Comparison of ENCODE assay signal across 8 mouse cellular contexts in genomic region chr7:80860227-80860626, GRCm38 (mm10). TPM values are rescaled to one million over a fixed set of nuclear protein-coding genes. Genes with fewer than 3 reads are reported as not detected.
DNase-seq lines count a peak whose midpoint lies in the region; ATAC-seq lines count a peak whose summit lies in the region.

No protein-coding gene starts in this region.

- H3K27ac ChIP-seq in liver, embryonic 12.5 days = no peak overlapping the region

- no peaks in the 10 kb centered on the region for H3K9me3 ChIP-seq in liver, embryonic 12.5 days (replicated peaks)

- H3K4me1 ChIP-seq in liver, embryonic 12.5 days = peaks cover 41% of the 10 kb centered on the region

- peak overlapping the region; percentile 82 for H3K4me3 ChIP-seq in liver, embryonic 12.5 days

- H3K27me3 ChIP-seq in liver, embryonic 12.5 days (replicated peaks) = no peaks in the 10 kb centered on the region

- peak; percentile 46; the same call in 1 of the 2 replicates for ATAC-seq in liver, embryonic 12.5 days
- peak; percentile 40 for ATAC-seq in monocyte, adult 5-6 weeks (replicated peaks; ENCODE audit: insufficient number of reproducible peaks, low FRiP score, low TSS enrichment, poor library complexity, severe bottlenecking)

- peak overlapping the region; percentile 77 for H3K9ac ChIP-seq in liver, embryonic 12.5 days

- peak overlapping the region; percentile 93 for H3K4me2 ChIP-seq in liver, embryonic 12.5 days

- DNase-seq in right cerebral cortex, adult 2 months (ENCODE audit: low spot score in 2 of 2) = peak; percentile 41 to 56
- no peak for DNase-seq in right cerebral cortex, postnatal 25 days
- peak; percentile 57 to 58 for DNase-seq in cerebellum, adult 18-20 months
- DNase-seq in forelimb bud, embryonic 11.5 days (ENCODE audit: low read depth, low spot score) = peak; percentile 76
- DNase-seq in hindlimb bud, embryonic 11.5 days (ENCODE audit: extremely low spot score, low read depth, low spot score) = peak; percentile 47
- peak; percentile 73 for DNase-seq in testis, postnatal 10 days (ENCODE audit: low spot score)

- 1% methylated on average over 13 of the region's 13 CpGs for WGBS in liver, embryonic 12.5 days (ENCODE audit: insufficient replicate concordance)

- peaks cover 5% of the 10 kb centered on the region; the same call in 1 of the 2 replicates for H3K36me3 ChIP-seq in liver, embryonic 12.5 days

RNA-seq across cellular contexts. Expression of gene Zscan2, which starts 0.5 kb away (rescaled TPM):
- polyA plus RNA-seq in liver, embryonic 12.5 days (2016; fragmentation: Nextera tagmentation; extraction: Ambion mirVana) = 0.23 and 0.58 TPM in 2 replicates
- 6.9 to 12.1 TPM (median 9.2 TPM) in 3 replicates for total RNA-seq in monocyte, adult 5-6 weeks (2017)

RNA-seq across cellular contexts. Expression of gene Iqgap1, which starts 34.5 kb away (rescaled TPM):
- polyA plus RNA-seq in liver, embryonic 12.5 days (2016; fragmentation: Nextera tagmentation; extraction: Ambion mirVana) = 19.4 and 19.9 TPM in 2 replicates
- 598 to 656 TPM (median 610 TPM) in 3 replicates for total RNA-seq in monocyte, adult 5-6 weeks (2017)

RNA-seq across cellular contexts. Expression of gene Wdr73, which starts 40.8 kb away (rescaled TPM):
- polyA plus RNA-seq in liver, embryonic 12.5 days (2016; fragmentation: Nextera tagmentation; extraction: Ambion mirVana) = 29.1 and 30.3 TPM in 2 replicates
- 6.9 to 25.2 TPM (median 10.8 TPM) in 3 replicates for total RNA-seq in monocyte, adult 5-6 weeks (2017)

RNA-seq across cellular contexts. Expression of gene Nmb, which starts 44.6 kb away (rescaled TPM):
- 1.6 and 2.4 TPM in 2 replicates for polyA plus RNA-seq in liver, embryonic 12.5 days (2016; fragmentation: Nextera tagmentation; extraction: Ambion mirVana)
- total RNA-seq in monocyte, adult 5-6 weeks (2017) = 1.6 to 7.3 TPM (median 3.1 TPM) in 3 replicates
